Mouse (Mus musculus) heart, embryonic 11.5 days (tissue): Measurements from ENCODE around the gene Phf14. TPM values are rescaled to one million over a fixed set of nuclear protein-coding genes. Genes with fewer than 3 reads are reported as not detected.
A peak's percentile ranks its signal among the peaks of the same experiment; 100 is the strongest.

Source experiments
- ATAC-seq: fragments of 200-750 bp; cut with Nextera tagmentation; replicated peaks from 2 replicates; pipeline ENCODE4 v1.8.0; 2017; ENCODE audit warnings: moderate library complexity; ENCODE audit not compliant: insufficient number of reproducible peaks, low FRiP score, low TSS enrichment
- H3K27ac ChIP-seq: fragments of 300-500 bp; sonication (generic); 2 replicates; pipeline ENCODE4 v1.5.1; 2014; ENCODE audit warnings: mild to moderate bottlenecking, low read depth, low read length
- H3K27me3 ChIP-seq: fragments of 300-500 bp; sonication (generic); 2 replicates; pipeline ENCODE4 v1.6.1; 2014; ENCODE audit warnings: mild to moderate bottlenecking, low read length, mixed read lengths; ENCODE audit not compliant: control insufficient read depth, insufficient read depth
- H3K36me3 ChIP-seq: fragments of 300-500 bp; sonication (generic); 2 replicates; pipeline ENCODE4 v1.6.1; 2014; ENCODE audit warnings: mild to moderate bottlenecking, low read length, moderate library complexity, mixed read lengths; ENCODE audit not compliant: control insufficient read depth, insufficient read depth
- H3K4me1 ChIP-seq: fragments of 300-500 bp; sonication (generic); 2 replicates; pipeline ENCODE4 v1.6.1; 2014; ENCODE audit warnings: low read length; ENCODE audit not compliant: control insufficient read depth, insufficient read depth
- H3K4me2 ChIP-seq: fragments of 300-500 bp; sonication (generic); 2 replicates; pipeline ENCODE4 v1.6.1; 2014; ENCODE audit warnings: mild to moderate bottlenecking, moderate library complexity
- H3K4me3 ChIP-seq: fragments of 300-500 bp; sonication (generic); 2 replicates; pipeline ENCODE4 v1.5.1; 2014; ENCODE audit warnings: low read depth, low read length
- H3K9ac ChIP-seq: fragments of 300-500 bp; sonication (generic); 2 replicates; pipeline ENCODE4 v1.6.1; 2014; ENCODE audit warnings: mild to moderate bottlenecking, low read depth, low read length, moderate library complexity
- H3K9me3 ChIP-seq: fragments of 300-500 bp; sonication (generic); replicated peaks from 2 replicates; pipeline ENCODE4 v1.6.1; 2016; ENCODE audit warnings: low read length; ENCODE audit not compliant: control insufficient read depth
- WGBS: fragments of 180-500 bp; shearing (Covaris S2); extraction: QIAGEN DNeasy Blood & Tissue Kit; methylation state at CpG from one replicate; pipeline ENCODE4 v1.1.7; 2014; ENCODE audit not compliant: insufficient replicate concordance; 5-methylcytosine and 5-hydroxymethylcytosine counted together
- polyA plus RNA-seq: library from polyadenylated mRNA; unstranded; fragments of >200 nt; fragmentation: Nextera tagmentation; extraction: Ambion mirVana; gene quantifications from 2 replicates; pipeline ENCODE4 v1.2.1, GENCODE M21; 2014

The Phf14 gene
- polyA plus RNA-seq, 1 experiment from 2014 or later, result 59.9 TPM

DNA sequence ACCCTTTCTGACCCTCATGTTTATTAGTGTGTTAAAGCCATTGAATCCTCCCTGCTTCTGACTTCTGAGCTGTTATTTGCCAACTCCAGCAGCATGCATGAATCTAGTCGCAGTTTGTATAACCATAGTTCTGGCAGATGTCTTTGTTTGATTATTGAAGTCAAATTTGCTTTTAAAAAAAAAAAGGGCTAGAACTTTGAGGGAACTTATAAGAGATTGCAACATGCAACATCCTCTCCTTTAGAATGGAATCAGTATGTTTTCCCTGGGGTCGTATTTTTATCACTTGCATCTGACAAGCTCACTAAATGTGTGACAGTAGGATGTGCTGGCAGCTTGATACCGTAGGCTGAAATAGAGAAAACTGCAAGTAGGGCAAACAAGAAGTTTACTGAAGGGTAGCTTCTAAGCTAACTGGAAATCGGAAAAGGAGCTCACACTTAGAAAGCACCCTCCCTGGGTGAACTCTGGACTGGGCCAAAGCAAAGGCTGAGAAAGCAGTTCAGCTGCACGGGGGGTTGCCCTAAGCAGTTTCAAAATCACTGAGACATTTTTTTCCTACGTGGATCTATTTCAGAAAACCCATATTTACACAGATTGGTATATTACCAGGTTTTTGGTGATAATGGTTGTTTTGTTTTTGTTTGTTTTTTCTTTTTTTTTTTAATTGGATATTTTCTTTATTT is 175.1 kb downstream of the Phf14 start:
- Histone ChIP-seq H3K9ac (no peak overlapping the region), H3K4me1 (no peaks in the 10 kb centered on the region), H3K4me2 (no peak overlapping the region), H3K27ac (no peak overlapping the region), H3K9me3 (no peaks in the 10 kb centered on the region), H3K4me3 (no peak overlapping the region), H3K36me3 (no peaks in the 10 kb centered on the region), H3K27me3 (no peaks in the 10 kb centered on the region)
- 66% methylated on average over 6 of the region's 6 CpGs for WGBS
- no peak for ATAC-seq

- no peak for ATAC-seq
- WGBS, result 81% methylated on average over 5 of the region's 5 CpGs
Measured at GRCm38 (mm10) chr6:12084721-12085120, 177.1 kb downstream of the Phf14 start.

GRCm38 (mm10) chr6:12089439-12089992 is 181.9 kb downstream of the Phf14 start:
- Histone ChIP-seq H3K4me2 (no peak overlapping the region), H3K9me3 (no peaks in the 10 kb centered on the region), H3K4me1 (no peaks in the 10 kb centered on the region), H3K27me3 (no peaks in the 10 kb centered on the region), H3K4me3 (no peak overlapping the region), H3K36me3 (no peaks in the 10 kb centered on the region), H3K9ac (no peak overlapping the region), H3K27ac (no peak overlapping the region)
- 74% methylated on average over 3 of the region's 3 CpGs for WGBS
- no peak for ATAC-seq

More at GRCm38 (mm10) chr6:12084721-12085120, 177.1 kb downstream of the Phf14 start:
- Histone ChIP-seq H3K9ac (no peak overlapping the region), H3K4me1 (no peaks in the 10 kb centered on the region), H3K4me3 (no peak overlapping the region), H3K27me3 (no peaks in the 10 kb centered on the region), H3K36me3 (no peaks in the 10 kb centered on the region), H3K9me3 (no peaks in the 10 kb centered on the region), H3K27ac (no peak overlapping the region), H3K4me2 (no peak overlapping the region)

GRCm38 (mm10) chr6:12095716-12096115 is 188.1 kb downstream of the Phf14 start:
- Histone ChIP-seq H3K36me3 (no peaks in the 10 kb centered on the region), H3K27me3 (no peaks in the 10 kb centered on the region), H3K4me2 (no peak overlapping the region), H3K27ac (no peak overlapping the region), H3K4me3 (no peak overlapping the region), H3K4me1 (no peaks in the 10 kb centered on the region), H3K9me3 (no peaks in the 10 kb centered on the region), H3K9ac (no peak overlapping the region)
- ATAC-seq, result no peak
- 72% methylated on average over 1 of the region's 1 CpGs for WGBS

- no peaks in the 10 kb centered on the region for H3K9me3 ChIP-seq
- H3K4me1 ChIP-seq, result no peaks in the 10 kb centered on the region
- no peak overlapping the region for H3K4me3 ChIP-seq
- 0 out of 2 replicates have a peak, but pooled peaks have one; percentile 46 for ATAC-seq
- no peak overlapping the region for H3K9ac ChIP-seq
- H3K4me2 ChIP-seq, result peak overlapping the region; percentile 45
- H3K36me3 ChIP-seq, result no peaks in the 10 kb centered on the region
- no peaks in the 10 kb centered on the region for H3K27me3 ChIP-seq
- no peak overlapping the region for H3K27ac ChIP-seq
- WGBS, result 35% methylated on average over 4 of the region's 4 CpGs
Measured at GRCm38 (mm10) chr6:12097125-12097524, 189.5 kb downstream of the Phf14 start.

- Histone ChIP-seq H3K36me3 (no peaks in the 10 kb centered on the region), H3K9ac (no peak overlapping the region), H3K4me1 (no peaks in the 10 kb centered on the region), H3K27ac (no peak overlapping the region), H3K4me2 (no peak overlapping the region), H3K27me3 (no peaks in the 10 kb centered on the region), H3K9me3 (no peaks in the 10 kb centered on the region), H3K4me3 (no peak overlapping the region)
- ATAC-seq, result no peak
- 20% methylated on average over 4 of the region's 4 CpGs for WGBS
Measured at GRCm38 (mm10) chr6:12105144-12105543, 197.5 kb downstream of the Phf14 start.

GRCm38 (mm10) chr6:12107326-12107725 is 199.7 kb downstream of the Phf14 start:
- Histone ChIP-seq H3K36me3 (no peaks in the 10 kb centered on the region), H3K9ac (no peak overlapping the region), H3K4me2 (0 out of 2 replicates have a peak overlapping the region, but pooled peaks have one; percentile 4), H3K27me3 (no peaks in the 10 kb centered on the region), H3K4me3 (no peak overlapping the region), H3K27ac (no peak overlapping the region), H3K4me1 (no peaks in the 10 kb centered on the region), H3K9me3 (no peaks in the 10 kb centered on the region)
- 45% methylated on average over 10 of the region's 10 CpGs for WGBS
- ATAC-seq, result no peak

DNA sequence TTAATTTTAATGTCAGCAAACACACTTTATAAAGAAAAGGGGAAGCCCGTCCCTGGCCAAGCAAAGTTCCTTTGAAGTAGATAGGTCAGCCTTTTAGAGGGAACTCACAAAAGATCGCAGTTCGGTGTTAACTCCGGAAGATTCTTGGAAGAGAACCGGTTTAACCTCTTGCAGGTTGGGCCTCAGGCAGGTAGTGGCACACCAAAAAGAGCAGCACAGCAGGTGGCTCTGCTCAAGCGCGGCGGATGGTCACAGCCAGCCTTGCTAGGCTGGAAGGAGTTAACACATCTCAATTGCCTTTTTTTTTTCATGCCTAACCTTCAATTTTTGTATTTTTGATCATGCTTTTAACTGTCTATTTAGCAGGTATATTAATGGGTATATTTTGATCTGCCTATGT is 200.2 kb downstream of the Phf14 start:
- Histone ChIP-seq H3K27me3 (no peaks in the 10 kb centered on the region), H3K27ac (no peak overlapping the region), H3K4me2 (no peak overlapping the region), H3K9ac (no peak overlapping the region), H3K4me1 (no peaks in the 10 kb centered on the region), H3K36me3 (no peaks in the 10 kb centered on the region), H3K9me3 (no peaks in the 10 kb centered on the region), H3K4me3 (no peak overlapping the region)
- ATAC-seq, result no peak
- WGBS, result 21% methylated on average over 8 of the region's 8 CpGs
